Mouse (Mus musculus): ENCODE results near the gene Hist1h2ab. TPM values are rescaled to one million over a fixed set of nuclear protein-coding genes. Genes with fewer than 3 reads are reported as not detected.
"Not testable (repeated sequence)": the region's sequence is repeated elsewhere in the genome, so short reads cannot be mapped to it uniquely, and the experiment has no call there.

Gene Hist1h2ab
- polyA plus RNA-seq, 1 experiment from 2014 or later, result 15.7 TPM

GRCm38 (mm10) chr13:23764324-23765171, 13.6 kb downstream of the Hist1h2ab start:
- H3K4me3 ChIP-seq (ENCODE audit: low read depth, low read length), result peak overlapping the region; percentile 52
- no peaks in the 10 kb centered on the region for H3K36me3 ChIP-seq (ENCODE audit: control insufficient read depth, insufficient read depth, low read length)
- WGBS, result 37% methylated on average over 12 of the region's 12 CpGs
- H3K27ac ChIP-seq (replicated peaks), result peak overlapping the region; percentile 90
- no peaks in the 10 kb centered on the region for H3K9me3 ChIP-seq (ENCODE audit: control insufficient read depth, low read length)
- peak overlapping the region; percentile 71 for H3K9ac ChIP-seq (ENCODE audit: low read length)
- H3K4me2 ChIP-seq (replicated peaks; ENCODE audit: low read depth), result peak overlapping the region; percentile 90
- no peak for TF ChIP-seq EP300 (optimal IDR thresholded peaks at IDR 0.05)
- no peak for TF ChIP-seq CTCF (IDR thresholded peaks at IDR 0.05; ENCODE audit: low read depth)
- ATAC-seq (ENCODE audit: low FRiP score, low TSS enrichment), result no peak
- no peaks in the 10 kb centered on the region for H3K27me3 ChIP-seq (ENCODE audit: control insufficient read depth, insufficient read depth, low read length)
- no peak for DNase-seq (ENCODE audit: low spot score)
- peaks cover 3% of the 10 kb centered on the region; the same call in 1 of the 2 replicates for H3K4me1 ChIP-seq (replicated peaks; ENCODE audit: control insufficient read depth, insufficient read depth)

DNA sequence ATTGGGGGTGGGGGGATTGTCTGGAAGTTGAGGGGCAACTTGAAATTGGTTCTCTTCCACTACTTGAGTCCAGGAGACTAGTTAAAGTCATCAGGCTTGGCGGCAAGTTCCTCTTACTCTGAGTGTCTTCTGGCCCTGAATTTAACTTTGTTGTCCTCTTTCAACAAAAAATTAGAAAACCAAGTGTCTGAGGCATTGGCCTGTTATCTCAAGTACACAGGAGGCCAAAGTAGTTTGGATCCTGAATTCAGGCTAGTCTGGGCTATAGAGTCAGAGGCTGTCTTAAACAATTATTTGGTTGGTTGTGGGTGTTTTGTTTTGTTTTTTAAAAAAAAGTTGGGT, 14.2 kb downstream of the Hist1h2ab start:
- H3K36me3 ChIP-seq (ENCODE audit: control insufficient read depth, insufficient read depth, low read length), result no peaks in the 10 kb centered on the region
- DNase-seq (ENCODE audit: low spot score) (no peak), ATAC-seq (ENCODE audit: low FRiP score, low TSS enrichment) (no peak)
- no peak overlapping the region for H3K4me3 ChIP-seq (ENCODE audit: low read depth, low read length)
- no peaks in the 10 kb centered on the region for H3K9me3 ChIP-seq (ENCODE audit: control insufficient read depth, low read length)
- no peak overlapping the region for H3K27ac ChIP-seq (replicated peaks)
- peaks cover 3% of the 10 kb centered on the region; the same call in 1 of the 2 replicates for H3K4me1 ChIP-seq (replicated peaks; ENCODE audit: control insufficient read depth, insufficient read depth)
- H3K9ac ChIP-seq (ENCODE audit: low read length), result no peak overlapping the region
- TF ChIP-seq EP300 (optimal IDR thresholded peaks at IDR 0.05) (no peak), CTCF (IDR thresholded peaks at IDR 0.05; ENCODE audit: low read depth) (no peak)
- H3K27me3 ChIP-seq (ENCODE audit: control insufficient read depth, insufficient read depth, low read length), result no peaks in the 10 kb centered on the region
- 58% methylated on average over 1 of the region's 1 CpGs for WGBS
- no peak overlapping the region for H3K4me2 ChIP-seq (replicated peaks; ENCODE audit: low read depth)

- H3K9me3 ChIP-seq (ENCODE audit: control insufficient read depth, low read length), result no peaks in the 10 kb centered on the region
- H3K4me3 ChIP-seq (ENCODE audit: low read depth, low read length), result no peak overlapping the region
- H3K27me3 ChIP-seq (ENCODE audit: control insufficient read depth, insufficient read depth, low read length), result no peaks in the 10 kb centered on the region
- TF ChIP-seq CTCF (IDR thresholded peaks at IDR 0.05; ENCODE audit: low read depth) (no peak), EP300 (optimal IDR thresholded peaks at IDR 0.05) (no peak)
- ATAC-seq (ENCODE audit: low FRiP score, low TSS enrichment), result no peak
- H3K4me2 ChIP-seq (replicated peaks; ENCODE audit: low read depth), result no peak overlapping the region
- peaks cover 3% of the 10 kb centered on the region; the same call in 1 of the 2 replicates for H3K4me1 ChIP-seq (replicated peaks; ENCODE audit: control insufficient read depth, insufficient read depth)
- no peaks in the 10 kb centered on the region for H3K36me3 ChIP-seq (ENCODE audit: control insufficient read depth, insufficient read depth, low read length)
- no peak overlapping the region for H3K27ac ChIP-seq (replicated peaks)
- no peak for DNase-seq (ENCODE audit: low spot score)
- H3K9ac ChIP-seq (ENCODE audit: low read length), result no peak overlapping the region
Observed at GRCm38 (mm10) chr13:23766772-23767171, 15.8 kb downstream of the Hist1h2ab start.

DNA sequence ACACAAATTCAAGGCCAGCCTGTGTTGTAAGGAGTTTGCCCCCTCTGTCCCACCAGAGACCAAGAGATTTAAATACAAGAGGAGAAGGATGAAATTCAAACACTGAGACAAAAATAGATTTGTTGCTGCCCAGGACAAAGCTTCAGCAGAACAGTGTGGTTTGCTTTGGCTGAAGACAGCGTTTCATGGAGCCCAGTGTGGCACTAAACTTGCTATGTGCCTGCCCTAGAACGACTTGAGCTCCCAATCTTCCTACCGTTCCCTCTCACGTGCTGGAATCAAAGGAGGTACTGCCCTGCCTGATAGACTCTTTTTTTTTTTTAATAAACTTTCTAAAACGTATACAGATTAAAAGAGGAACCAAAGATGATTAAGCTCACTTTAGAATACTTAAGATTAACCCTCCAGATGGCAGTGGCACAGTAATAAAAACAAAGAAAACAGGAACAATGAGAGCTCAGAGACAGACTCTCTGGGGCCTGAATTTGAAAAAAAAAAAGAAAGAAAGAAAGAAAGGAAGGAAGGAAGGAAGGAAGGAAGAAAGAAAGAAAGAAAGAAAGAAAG, 18.0 kb downstream of the Hist1h2ab start:
- Histone ChIP-seq H3K4me2 (replicated peaks; ENCODE audit: low read depth) (no peak overlapping the region), H3K9me3 (ENCODE audit: control insufficient read depth, low read length) (no peaks in the 10 kb centered on the region), H3K36me3 (ENCODE audit: control insufficient read depth, insufficient read depth, low read length) (no peaks in the 10 kb centered on the region), H3K4me3 (ENCODE audit: low read depth, low read length) (no peak overlapping the region), H3K9ac (ENCODE audit: low read length) (no peak overlapping the region), H3K27ac (replicated peaks) (no peak overlapping the region), H3K27me3 (ENCODE audit: control insufficient read depth, insufficient read depth, low read length) (no peaks in the 10 kb centered on the region), H3K4me1 (replicated peaks; ENCODE audit: control insufficient read depth, insufficient read depth) (peaks cover 6% of the 10 kb centered on the region; the same call in 1 of the 2 replicates)
- 52% methylated on average over 5 of the region's 5 CpGs for WGBS
- ATAC-seq (ENCODE audit: low FRiP score, low TSS enrichment), result no peak
- DNase-seq (ENCODE audit: low spot score), result no peak
- no peak for TF ChIP-seq EP300 (optimal IDR thresholded peaks at IDR 0.05)
- no peak for TF ChIP-seq CTCF (IDR thresholded peaks at IDR 0.05; ENCODE audit: low read depth)

DNA sequence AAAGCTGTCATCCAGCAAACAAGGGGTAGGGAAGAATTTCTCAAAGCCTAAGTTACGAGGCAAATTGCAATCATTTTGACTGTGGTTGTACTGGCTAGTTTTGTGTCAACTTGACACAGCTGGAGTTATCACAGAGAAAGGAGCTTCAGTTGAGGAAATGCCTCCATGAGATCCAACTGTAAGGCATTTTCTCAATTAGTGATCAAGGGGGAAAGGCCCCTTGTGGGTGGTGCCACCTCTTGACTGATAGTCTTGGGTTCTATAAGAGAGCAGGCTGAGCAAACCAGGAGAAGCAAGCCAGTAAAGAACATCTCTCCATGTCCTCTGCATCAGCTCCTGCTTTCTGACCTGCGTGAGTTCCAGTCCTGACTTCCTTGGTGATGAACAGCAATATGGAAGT, 18.7 kb downstream of the Hist1h2ab start, which contains the start of gene Trim38:
Trim38 (plus strand) TSS at position 301 of the 400 bp plus-strand sequence.
- ATAC-seq (ENCODE audit: low FRiP score, low TSS enrichment); H3K9ac ChIP-seq (ENCODE audit: low read length); H3K4me2 ChIP-seq (replicated peaks; ENCODE audit: low read depth); H3K27ac ChIP-seq (replicated peaks); H3K36me3 ChIP-seq (ENCODE audit: control insufficient read depth, insufficient read depth, low read length); H3K4me3 ChIP-seq (ENCODE audit: low read depth, low read length); H3K9me3 ChIP-seq (ENCODE audit: control insufficient read depth, low read length); DNase-seq (ENCODE audit: low spot score); H3K4me1 ChIP-seq (replicated peaks; ENCODE audit: control insufficient read depth, insufficient read depth); H3K27me3 ChIP-seq (ENCODE audit: control insufficient read depth, insufficient read depth, low read length): not testable (repeated sequence)
- 80% methylated on average over 2 of the region's 2 CpGs for WGBS

Data from stomach, postnatal 0 days (tissue).